Mouse (Mus musculus) hindbrain, embryonic 11.5 days (tissue): Measurements from ENCODE around the gene Mall. TPM values are rescaled to one million over a fixed set of nuclear protein-coding genes. Genes with fewer than 3 reads are reported as not detected.
A peak's percentile ranks its signal among the peaks of the same experiment; 100 is the strongest.

Source experiments
- ATAC-seq: fragments of 200-750 bp; cut with Nextera tagmentation; 2 replicates; pipeline ENCODE4 v1.8.0; 2017; ENCODE audit warnings: mild to moderate bottlenecking, moderate TSS enrichment, moderate library complexity; ENCODE audit not compliant: low FRiP score
- DNase-seq: peaks from one replicate; pipeline ENCODE4 v3.0.0-alpha.2; 2015; ENCODE audit warnings: low spot score
- H3K27ac ChIP-seq: fragments of 300-500 bp; sonication (generic); 2 replicates; pipeline ENCODE4 v1.5.1; 2014; ENCODE audit warnings: mild to moderate bottlenecking, low read depth, low read length
- H3K27me3 ChIP-seq: fragments of 300-500 bp; sonication (generic); 2 replicates; pipeline ENCODE4 v1.6.1; 2014; ENCODE audit warnings: mild to moderate bottlenecking, low read length, moderate library complexity, mixed read lengths; ENCODE audit not compliant: control insufficient read depth, insufficient read depth
- H3K36me3 ChIP-seq: fragments of 300-500 bp; sonication (generic); 2 replicates; pipeline ENCODE4 v1.6.1; 2014; ENCODE audit warnings: mild to moderate bottlenecking, low read length, moderate library complexity, mixed read lengths; ENCODE audit not compliant: control insufficient read depth, insufficient read depth
- H3K4me1 ChIP-seq: fragments of 300-500 bp; sonication (generic); replicated peaks from 2 replicates; pipeline ENCODE4 v1.6.1; 2014; ENCODE audit warnings: low read length, mixed read lengths; ENCODE audit not compliant: control insufficient read depth, insufficient read depth
- H3K4me2 ChIP-seq: fragments of 300-500 bp; sonication (generic); replicated peaks from 2 replicates; pipeline ENCODE4 v1.6.1; 2014; ENCODE audit warnings: mild to moderate bottlenecking, low read depth, low read length
- H3K4me3 ChIP-seq: fragments of 300-500 bp; sonication (generic); 2 replicates; pipeline ENCODE4 v1.5.1; 2014; ENCODE audit warnings: low read depth, low read length
- H3K9ac ChIP-seq: fragments of 300-500 bp; sonication (generic); 2 replicates; pipeline ENCODE4 v1.6.1; 2014; ENCODE audit warnings: low read depth, low read length
- H3K9me3 ChIP-seq: fragments of 300-500 bp; sonication (generic); 2 replicates; pipeline ENCODE4 v1.6.1; 2016; ENCODE audit warnings: low read length; ENCODE audit not compliant: control insufficient read depth
- WGBS: fragments of 180-500 bp; shearing (Covaris S2); extraction: QIAGEN DNeasy Blood & Tissue Kit; methylation state at CpG from one replicate; pipeline ENCODE4 v1.1.7; 2014; 5-methylcytosine and 5-hydroxymethylcytosine counted together
- polyA plus RNA-seq: library from polyadenylated mRNA; unstranded; fragments of >200 nt; fragmentation: Nextera tagmentation; extraction: Ambion mirVana; gene quantifications from 2 replicates; pipeline ENCODE4 v1.2.1, GENCODE M21; 2014

The Mall gene
- polyA plus RNA-seq, 1 experiment from 2014 or later, result 1.9 TPM

DNA sequence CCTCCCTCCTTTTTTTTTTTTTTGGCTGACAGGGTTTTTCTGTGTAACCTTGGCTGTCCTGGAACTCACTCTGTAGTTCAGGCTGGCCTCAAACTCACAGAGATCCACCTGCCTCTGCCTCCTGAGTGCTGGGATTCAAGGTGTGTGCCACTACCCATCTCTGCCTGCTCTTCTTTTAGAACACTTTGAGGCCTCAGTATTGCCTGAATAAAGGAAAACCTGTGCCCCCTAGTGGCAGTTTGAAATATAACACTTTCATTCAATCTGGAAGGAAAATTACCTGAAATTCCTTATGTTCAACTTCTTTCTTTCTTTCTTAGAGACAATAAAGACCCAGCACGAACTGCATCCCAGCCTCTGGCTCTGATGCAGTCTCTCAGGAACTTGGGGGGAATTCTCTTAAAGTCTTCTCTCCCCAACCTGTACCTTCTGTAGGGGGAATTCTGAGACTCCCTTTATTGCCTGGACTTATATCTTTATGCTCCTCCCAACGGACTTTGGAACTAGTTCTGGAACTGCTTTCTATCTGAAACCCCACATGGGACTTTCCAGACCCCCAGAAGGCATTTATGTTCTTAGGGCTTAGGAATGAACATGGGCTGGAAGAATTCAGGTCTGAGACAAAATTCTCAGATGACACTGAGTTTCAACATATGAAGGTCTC, 61.8 kb downstream of the Mall start:
- Histone ChIP-seq H3K4me1 (no peaks in the 10 kb centered on the region), H3K4me3 (no peak overlapping the region), H3K27ac (no peak overlapping the region), H3K27me3 (no peaks in the 10 kb centered on the region), H3K9ac (no peak overlapping the region), H3K9me3 (no peaks in the 10 kb centered on the region), H3K36me3 (no peaks in the 10 kb centered on the region), H3K4me2 (no peak overlapping the region)
- ATAC-seq (no peak), DNase-seq (peak; percentile 64)
- WGBS, result 28% methylated on average over 2 of the region's 2 CpGs

DNA sequence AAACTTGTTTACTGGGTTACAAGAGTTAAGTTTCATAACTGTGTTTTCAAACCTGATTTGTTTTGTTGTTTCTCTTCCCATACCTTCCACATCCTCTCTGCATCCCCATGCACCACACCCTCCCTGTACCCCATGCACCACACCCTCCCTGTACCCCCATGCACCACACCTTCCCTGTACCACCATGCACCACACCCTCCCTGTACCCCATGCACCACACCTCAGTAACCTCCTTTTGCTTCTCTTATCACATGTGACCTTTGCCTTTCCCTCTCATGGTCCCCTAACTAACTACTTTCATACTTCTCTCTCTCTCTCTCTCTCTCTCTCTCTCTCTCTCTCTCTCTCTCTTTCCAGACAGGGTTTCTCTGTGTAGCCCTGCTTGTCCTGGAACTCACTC, 62.7 kb downstream of the Mall start:
- ATAC-seq (no peak), DNase-seq (no peak)
- Histone ChIP-seq H3K9ac (no peak overlapping the region), H3K4me3 (no peak overlapping the region), H3K27me3 (no peaks in the 10 kb centered on the region), H3K4me1 (no peaks in the 10 kb centered on the region), H3K36me3 (no peaks in the 10 kb centered on the region), H3K9me3 (no peaks in the 10 kb centered on the region), H3K4me2 (no peak overlapping the region), H3K27ac (no peak overlapping the region)

DNA sequence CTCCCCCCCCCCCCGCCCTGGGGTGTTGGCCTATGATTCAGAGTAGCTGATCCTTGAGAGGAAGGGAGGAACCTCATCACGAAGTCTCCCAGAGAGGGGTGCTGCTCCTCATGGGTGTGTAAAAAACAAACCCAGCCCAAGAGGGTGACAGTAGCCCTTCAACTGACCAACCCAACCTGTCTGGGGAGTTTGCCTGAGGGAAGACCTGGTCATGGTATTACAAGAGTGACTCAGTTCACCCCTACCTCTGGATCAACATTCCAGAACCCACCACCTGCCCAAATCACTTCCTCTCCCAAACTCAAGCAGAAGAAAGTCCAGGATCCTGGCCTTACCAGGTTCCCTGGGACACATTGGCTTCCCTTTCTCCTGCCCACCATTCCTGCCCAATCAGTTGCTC, 67.0 kb downstream of the Mall start:
- H3K4me2 ChIP-seq, result no peak overlapping the region
- H3K4me3 ChIP-seq, result no peak overlapping the region
- WGBS, result 48% methylated on average over 2 of the region's 2 CpGs
- DNase-seq, result no peak
- no peaks in the 10 kb centered on the region for H3K36me3 ChIP-seq
- no peaks in the 10 kb centered on the region for H3K9me3 ChIP-seq
- no peak overlapping the region for H3K9ac ChIP-seq
- no peak overlapping the region for H3K27ac ChIP-seq
- no peaks in the 10 kb centered on the region for H3K4me1 ChIP-seq
- no peak for ATAC-seq
- peaks cover 1% of the 10 kb centered on the region; the same call in 1 of the 2 replicates for H3K27me3 ChIP-seq

DNA sequence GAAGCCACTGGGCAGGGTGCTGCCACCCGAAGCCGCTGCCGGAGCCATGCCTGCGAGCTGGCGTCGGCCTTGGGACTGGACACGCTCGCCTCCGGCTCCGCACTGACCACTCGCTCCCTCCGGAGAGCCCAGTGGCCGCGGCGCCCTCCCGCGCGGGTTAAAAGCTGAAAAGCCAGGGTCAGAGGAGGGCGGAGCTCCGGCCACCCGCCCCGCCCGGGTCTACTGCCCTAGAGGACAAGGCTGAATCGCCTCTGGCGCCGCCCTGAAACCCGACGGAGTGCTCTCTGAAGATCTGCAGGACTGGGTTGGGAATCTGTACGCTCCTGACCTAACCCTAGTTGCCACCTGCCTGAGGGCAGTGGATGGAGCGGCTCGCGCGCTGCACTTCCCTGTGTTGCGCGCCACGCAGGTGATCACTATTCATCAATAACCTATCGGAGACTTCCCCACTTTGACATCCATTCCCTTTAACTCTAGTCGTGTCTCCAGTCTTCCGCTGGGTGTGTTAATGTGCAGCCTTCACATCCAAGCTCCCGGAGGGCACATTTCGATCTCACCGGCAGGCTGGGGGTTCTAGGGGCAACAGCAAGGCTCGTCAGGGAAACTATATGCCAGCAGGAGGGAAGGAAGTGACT, 73.5 kb downstream of the Mall start, which contains the start of gene Mal:
Gene Mal (minus strand): TSS at position 610 of the 635 bp plus-strand sequence.
- Histone ChIP-seq H3K36me3 (no peaks in the 10 kb centered on the region), H3K9ac (peak within 1 kb of the TSS; percentile 41; the same call in 1 of the 2 replicates), H3K4me2 (peak within 1 kb of the TSS; percentile 86), H3K4me1 (no peaks in the 10 kb centered on the region), H3K27me3 (peaks cover 22% of the 10 kb centered on the region), H3K4me3 (peak within 1 kb of the TSS; percentile 37), H3K27ac (no peak within 1 kb of the TSS), H3K9me3 (no peaks in the 10 kb centered on the region)
- DNase-seq (peak; percentile 61), ATAC-seq (no peak)
- WGBS, result under 1% methylated on average over 43 of the region's 43 CpGs

DNA sequence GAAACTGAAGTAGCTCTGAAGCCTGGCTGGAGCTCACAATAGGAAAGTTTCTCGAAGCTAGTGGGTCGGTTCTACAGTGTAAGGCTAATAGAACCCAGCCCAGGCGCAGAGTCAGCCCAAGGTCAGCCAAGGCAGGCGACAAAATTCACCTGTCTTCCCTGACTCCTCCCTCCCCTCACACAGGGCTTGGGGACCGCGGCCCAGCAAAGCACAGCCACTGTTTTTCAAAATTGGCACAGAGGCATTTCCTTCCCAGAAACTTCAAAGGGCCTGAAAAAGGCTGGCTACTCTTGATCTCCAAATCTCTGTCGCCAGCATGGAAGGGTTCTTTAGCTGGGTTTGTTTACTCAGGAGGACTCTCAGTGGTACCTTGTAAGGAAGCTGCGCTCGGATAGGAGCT, 74.3 kb downstream of the Mall start:
- no peaks in the 10 kb centered on the region for H3K36me3 ChIP-seq
- no peaks in the 10 kb centered on the region for H3K4me1 ChIP-seq
- no peak overlapping the region for H3K4me3 ChIP-seq
- H3K4me2 ChIP-seq, result peak overlapping the region; percentile 86; the same call in 1 of the 2 replicates
- H3K27ac ChIP-seq, result no peak overlapping the region
- WGBS, result 4% methylated on average over 9 of the region's 9 CpGs
- H3K9me3 ChIP-seq, result no peaks in the 10 kb centered on the region
- H3K27me3 ChIP-seq, result peaks cover 22% of the 10 kb centered on the region
- peak; percentile 24 for DNase-seq
- H3K9ac ChIP-seq, result no peak overlapping the region
- no peak for ATAC-seq

DNA sequence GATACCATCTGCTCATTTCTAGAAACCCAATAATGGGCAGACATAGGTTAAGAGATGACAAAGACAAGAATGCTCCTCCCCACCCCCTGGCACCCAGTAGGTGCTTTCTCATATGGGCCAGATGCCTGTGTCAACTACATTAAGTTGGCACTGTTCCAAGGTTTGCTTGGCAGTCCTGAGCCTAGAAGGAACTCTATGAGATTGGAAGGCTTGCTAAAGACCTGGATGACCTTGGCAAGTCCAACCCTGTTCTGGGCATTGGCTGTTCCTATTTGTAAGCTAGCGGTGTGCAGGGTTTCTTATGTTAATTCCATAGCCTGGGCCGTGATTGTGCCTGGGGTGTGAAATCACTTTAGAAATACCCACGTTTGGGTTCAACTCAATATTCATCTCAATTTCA, 74.9 kb downstream of the Mall start:
- no peaks in the 10 kb centered on the region for H3K36me3 ChIP-seq
- no peaks in the 10 kb centered on the region for H3K9me3 ChIP-seq
- 63% methylated on average over 3 of the region's 3 CpGs for WGBS
- DNase-seq (no peak), ATAC-seq (no peak)
- H3K4me2 ChIP-seq, result no peak overlapping the region
- peaks cover 22% of the 10 kb centered on the region for H3K27me3 ChIP-seq
- H3K9ac ChIP-seq, result no peak overlapping the region
- no peak overlapping the region for H3K4me3 ChIP-seq
- H3K27ac ChIP-seq, result no peak overlapping the region
- H3K4me1 ChIP-seq, result no peaks in the 10 kb centered on the region

Other genes starting within 250 kb of the Mall start
- 2.6 and 3.4 TPM in 2 replicates for gene Kcnip3, start 207.8 kb downstream of the Mall start, polyA plus RNA-seq
- gene Prom2, start 188.5 kb downstream of the Mall start, polyA plus RNA-seq, result 0.40 and 0.86 TPM in 2 replicates
- gene Zfp661, start 142.8 kb downstream of the Mall start, polyA plus RNA-seq, result 7.8 and 9.5 TPM in 2 replicates
- gene Mrps5, start 142.7 kb downstream of the Mall start, polyA plus RNA-seq, result 154 and 157 TPM in 2 replicates
- gene Mal, start 73.2 kb downstream of the Mall start, polyA plus RNA-seq, result 0.86 and 1.4 TPM in 2 replicates
- 23.1 and 30.3 TPM in 2 replicates for gene Nphp1, start 59.0 kb upstream of the Mall start, polyA plus RNA-seq
- gene Mtln, start 62.6 kb upstream of the Mall start, polyA plus RNA-seq, result 26.5 and 26.9 TPM in 2 replicates
- gene Bub1, start 101.9 kb upstream of the Mall start, polyA plus RNA-seq, result 33.5 and 34.8 TPM in 2 replicates
- gene Acoxl, start 108.9 kb upstream of the Mall start, polyA plus RNA-seq, result 0.14 TPM in 1 of 2 replicates, not detected in the other